Mouse (Mus musculus): ENCODE results near the gene Rbm19.

- no peak for TF ChIP-seq CTCF (conservative IDR thresholded peaks at IDR 0.05; ENCODE audit: low read length)
- no peak for TF ChIP-seq NANOG (IDR thresholded peaks at IDR 0.05; ENCODE audit: borderline replicate concordance, low read length)
These were observed 13.9 kb downstream of the Rbm19 start for GRCm38 (mm10) chr5:120130163-120130562.
